Mouse (Mus musculus) kidney, embryonic 14.5 days (tissue): ENCODE measurements around the gene Egln1. TPM values are rescaled to one million over a fixed set of nuclear protein-coding genes. Genes with fewer than 3 reads are reported as not detected.
A peak's percentile ranks its signal among the peaks of the same experiment; 100 is the strongest.

ENCODE experiments used
- ATAC-seq: fragments of 200-750 bp; cut with Nextera tagmentation; 2 replicates; pipeline ENCODE4 v1.8.0; 2017; ENCODE audit warnings: moderate number of reproducible peaks, mild to moderate bottlenecking, moderate TSS enrichment, moderate library complexity; ENCODE audit not compliant: low FRiP score, low TSS enrichment
- H3K27ac ChIP-seq: fragments of 300-500 bp; sonication (generic); 2 replicates; pipeline ENCODE4 v1.5.1; 2014; ENCODE audit warnings: low read depth, mild to moderate bottlenecking, low read length, moderate library complexity, mixed read lengths
- H3K27me3 ChIP-seq: fragments of 300-500 bp; sonication (generic); 2 replicates; pipeline ENCODE4 v1.6.1; 2014; ENCODE audit warnings: mild to moderate bottlenecking, low read length; ENCODE audit not compliant: control insufficient read depth, insufficient read depth
- H3K36me3 ChIP-seq: fragments of 300-500 bp; sonication (generic); 2 replicates; pipeline ENCODE4 v1.6.1; 2014; ENCODE audit warnings: low read length, mixed read lengths; ENCODE audit not compliant: control insufficient read depth, insufficient read depth
- H3K4me1 ChIP-seq: fragments of 300-500 bp; sonication (generic); 2 replicates; pipeline ENCODE4 v1.6.1; 2014; ENCODE audit warnings: low read length, mixed read lengths; ENCODE audit not compliant: control insufficient read depth, insufficient read depth
- H3K4me2 ChIP-seq: fragments of 300-500 bp; sonication (generic); replicated peaks from 2 replicates; pipeline ENCODE4 v1.6.1; 2014; ENCODE audit warnings: low read depth, mild to moderate bottlenecking, low read length
- H3K4me3 ChIP-seq: fragments of 300-500 bp; sonication (generic); 2 replicates; pipeline ENCODE4 v1.5.1; 2014; ENCODE audit warnings: mild to moderate bottlenecking, low read length
- H3K9ac ChIP-seq: fragments of 300-500 bp; sonication (generic); 2 replicates; pipeline ENCODE4 v1.6.1; 2014; ENCODE audit warnings: low read depth, mild to moderate bottlenecking, low read length, moderate library complexity
- H3K9me3 ChIP-seq: fragments of 300-500 bp; sonication (generic); 2 replicates; pipeline ENCODE4 v1.6.1; 2016; ENCODE audit warnings: low read length; ENCODE audit not compliant: control insufficient read depth
- WGBS: fragments of 180-500 bp; shearing (Covaris S2); extraction: QIAGEN DNeasy Blood & Tissue Kit; methylation state at CpG from one replicate; pipeline ENCODE4 v1.1.7; 2014; 5-methylcytosine and 5-hydroxymethylcytosine counted together
- polyA plus RNA-seq: library from polyadenylated mRNA; unstranded; fragments of >200 nt; fragmentation: Nextera tagmentation; extraction: Ambion mirVana; gene quantifications from 2 replicates; pipeline ENCODE4 v1.2.1, GENCODE M21; 2014

Gene Egln1
- polyA plus RNA-seq, 1 experiment from 2014 or later: 15.8 TPM

- ATAC-seq: peak; percentile 25; the same call in 1 of the 2 replicates
- no peaks in the 10 kb centered on the region for H3K27me3 ChIP-seq
- H3K9ac ChIP-seq: peak overlapping the region; percentile 85
- peaks cover 19% of the 10 kb centered on the region for H3K4me1 ChIP-seq
- WGBS: 8% methylated on average over 31 of the region's 31 CpGs
- no peaks in the 10 kb centered on the region for H3K9me3 ChIP-seq
- 0 out of 2 replicates have a peak overlapping the region, but pooled peaks have one; percentile 37 for H3K27ac ChIP-seq
- peak overlapping the region; percentile 95 for H3K4me3 ChIP-seq
- H3K36me3 ChIP-seq: peaks cover 49% of the 10 kb centered on the region
- H3K4me2 ChIP-seq: peak overlapping the region; percentile 99
Observed at GRCm38 (mm10) chr8:124898251-124898905, 50.7 kb downstream of the Egln1 start.

GRCm38 (mm10) chr8:124897386-124898250 is 51.5 kb downstream of the Egln1 start, which contains the start of the genes Exoc8 and Sprtn:
TSS of gene Exoc8 (minus strand) at chr8:124897705.
TSS of gene Sprtn (plus strand) at chr8:124897886.
- peak; percentile 87 for ATAC-seq
- Histone ChIP-seq H3K9ac (peak within 1 kb of the TSS; percentile 85), H3K4me3 (peak within 1 kb of the TSS; percentile 95), H3K4me2 (peak within 1 kb of the TSS; percentile 99), H3K4me1 (peaks cover 19% of the 10 kb centered on the region), H3K36me3 (peaks cover 42% of the 10 kb centered on the region), H3K27ac (peak within 1 kb of the TSS; percentile 78), H3K9me3 (no peaks in the 10 kb centered on the region), H3K27me3 (no peaks in the 10 kb centered on the region)
- WGBS: under 1% methylated on average over 114 of the region's 114 CpGs

- Histone ChIP-seq H3K27me3 (no peaks in the 10 kb centered on the region), H3K4me2 (peak overlapping the region; percentile 99), H3K36me3 (peaks cover 36% of the 10 kb centered on the region), H3K9ac (peak overlapping the region; percentile 85), H3K9me3 (no peaks in the 10 kb centered on the region), H3K4me1 (peaks cover 19% of the 10 kb centered on the region), H3K4me3 (peak overlapping the region; percentile 95), H3K27ac (peak overlapping the region; percentile 78)
- WGBS: under 1% methylated on average over 56 of the region's 60 CpGs
- ATAC-seq: peak; percentile 45
Observed at GRCm38 (mm10) chr8:124896632-124897385, 52.3 kb downstream of the Egln1 start.

GRCm38 (mm10) chr8:124896010-124896631 is 53.0 kb downstream of the Egln1 start:
- ATAC-seq: no peak
- Histone ChIP-seq H3K4me2 (peak overlapping the region; percentile 99), H3K27ac (no peak overlapping the region), H3K9me3 (no peaks in the 10 kb centered on the region), H3K27me3 (no peaks in the 10 kb centered on the region), H3K4me1 (peaks cover 19% of the 10 kb centered on the region), H3K4me3 (peak overlapping the region; percentile 95), H3K9ac (peak overlapping the region; percentile 85; the same call in 1 of the 2 replicates), H3K36me3 (peaks cover 38% of the 10 kb centered on the region)
- 78% methylated on average over 26 of the region's 26 CpGs for WGBS

GRCm38 (mm10) chr8:124892596-124892995 is 56.5 kb downstream of the Egln1 start:
- Histone ChIP-seq H3K9me3 (peaks cover under 1% of the 10 kb centered on the region; the same call in 1 of the 2 replicates), H3K4me1 (peaks cover 12% of the 10 kb centered on the region), H3K9ac (no peak overlapping the region), H3K4me2 (no peak overlapping the region), H3K36me3 (peaks cover 59% of the 10 kb centered on the region), H3K27me3 (no peaks in the 10 kb centered on the region), H3K4me3 (no peak overlapping the region), H3K27ac (no peak overlapping the region)
- 73% methylated on average over 3 of the region's 3 CpGs for WGBS
- no peak for ATAC-seq

- WGBS: 97% methylated on average over 5 of the region's 5 CpGs
Observed at GRCm38 (mm10) chr8:124888385-124888784, 60.7 kb downstream of the Egln1 start.

GRCm38 (mm10) chr8:124878946-124879526 is 70.1 kb downstream of the Egln1 start:
- no peaks in the 10 kb centered on the region for H3K9me3 ChIP-seq
- H3K27me3 ChIP-seq: no peaks in the 10 kb centered on the region
- ATAC-seq: no peak
- no peak overlapping the region for H3K4me2 ChIP-seq
- WGBS: 80% methylated on average over 10 of the region's 10 CpGs
- H3K4me3 ChIP-seq: no peak overlapping the region
- H3K27ac ChIP-seq: no peak overlapping the region
- H3K9ac ChIP-seq: no peak overlapping the region
- H3K36me3 ChIP-seq: peaks cover 91% of the 10 kb centered on the region
- no peaks in the 10 kb centered on the region for H3K4me1 ChIP-seq

More at GRCm38 (mm10) chr8:124888385-124888784, 60.7 kb downstream of the Egln1 start:
- ATAC-seq: no peak
- no peak overlapping the region for H3K4me2 ChIP-seq
- H3K36me3 ChIP-seq: peaks cover 84% of the 10 kb centered on the region
- no peak overlapping the region for H3K4me3 ChIP-seq
- no peak overlapping the region for H3K27ac ChIP-seq
- no peaks in the 10 kb centered on the region for H3K27me3 ChIP-seq
- no peak overlapping the region for H3K9ac ChIP-seq
- H3K4me1 ChIP-seq: no peaks in the 10 kb centered on the region
- H3K9me3 ChIP-seq: peaks cover 3% of the 10 kb centered on the region; the same call in 1 of the 2 replicates

- no peak for ATAC-seq
- H3K4me3 ChIP-seq: no peak overlapping the region
- H3K36me3 ChIP-seq: peaks cover 91% of the 10 kb centered on the region
- no peaks in the 10 kb centered on the region for H3K9me3 ChIP-seq
- H3K27me3 ChIP-seq: no peaks in the 10 kb centered on the region
- 88% methylated on average over 5 of the region's 5 CpGs for WGBS
- no peak overlapping the region for H3K4me2 ChIP-seq
- no peak overlapping the region for H3K27ac ChIP-seq
- H3K9ac ChIP-seq: no peak overlapping the region
- H3K4me1 ChIP-seq: no peaks in the 10 kb centered on the region
Observed at GRCm38 (mm10) chr8:124878141-124878540, 71.0 kb downstream of the Egln1 start.
